Mouse (Mus musculus) stomach, postnatal 0 days (tissue): ENCODE results near the gene Rsph10b.

Source experiments
- CTCF ChIP-seq: IDR thresholded peaks from 2 replicates; pipeline ENCODE4 v1.5.1; 2016; ENCODE audit warnings: antibody characterized with exemption, low read depth, mild to moderate bottlenecking, moderate library complexity
- EP300 ChIP-seq: optimal IDR thresholded peaks from 2 replicates; pipeline ENCODE3; 2016; ENCODE audit warnings: antibody characterized with exemption

DNA sequence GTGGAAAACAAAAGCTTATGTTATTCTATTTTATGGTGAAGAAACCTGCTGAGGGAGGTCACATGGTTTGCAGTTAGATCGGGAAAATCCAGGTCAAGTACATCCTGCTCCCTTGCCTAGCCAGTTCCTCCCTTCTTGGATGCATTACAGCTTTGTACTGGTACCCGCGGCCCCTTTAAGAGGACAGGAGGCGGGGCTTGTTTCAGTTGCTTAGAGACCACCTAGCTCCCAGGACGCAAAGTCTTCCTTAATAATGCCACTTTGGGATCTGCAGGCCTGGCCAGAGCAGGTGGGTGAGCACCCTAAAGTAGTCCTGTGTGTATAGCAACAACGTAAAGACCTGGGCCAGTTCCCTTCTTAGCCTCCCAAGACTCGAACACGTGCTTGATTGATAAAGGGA is at the start of gene Rsph10b:
- TF ChIP-seq EP300 (no peak), CTCF (no peak)
